Mouse (Mus musculus) spleen, adult 2 months (tissue): Measurements from ENCODE around the gene Slc24a3. TPM values are rescaled to one million over a fixed set of nuclear protein-coding genes. Genes with fewer than 3 reads are reported as not detected.

ENCODE experiments used
- DNase-seq, 2 experiments: peaks; one replicate each; pipeline versions ENCODE4 v3.0.0 to v3.0.0-alpha.2; 2012 to 2021; ENCODE audit warnings: low spot score in 2 of 2, low read depth in 1 of 2
- H3K27ac ChIP-seq: fragments of 200-500 bp; 2 replicates; pipeline ENCODE4 v1.5.1; 2012; ENCODE audit warnings: low read length, inconsistent platforms; ENCODE audit not compliant: insufficient read depth
- H3K27me3 ChIP-seq: fragments of 200-500 bp; 2 replicates; pipeline ENCODE4 v1.6.1; 2012; ENCODE audit warnings: mild to moderate bottlenecking, moderate library complexity, low read length, inconsistent platforms; ENCODE audit not compliant: control insufficient read depth, insufficient read depth
- H3K36me3 ChIP-seq: fragments of 200-500 bp; 2 replicates; pipeline ENCODE4 v1.6.1; 2012; ENCODE audit warnings: mild to moderate bottlenecking, low read length, inconsistent platforms; ENCODE audit not compliant: control insufficient read depth, insufficient read depth
- H3K4me1 ChIP-seq: fragments of 200-500 bp; 2 replicates; pipeline ENCODE4 v1.6.1; 2011; ENCODE audit warnings: inconsistent platforms; ENCODE audit not compliant: control insufficient read depth, insufficient read depth, insufficient read length
- H3K4me3 ChIP-seq: fragments of 200-500 bp; 2 replicates; pipeline ENCODE4 v1.5.1; 2011; ENCODE audit warnings: mild to moderate bottlenecking, inconsistent platforms; ENCODE audit not compliant: insufficient read depth, insufficient read length; ENCODE audit errors: extremely low read depth
- CTCF ChIP-seq: fragments of 200-500 bp; IDR thresholded peaks from 2 replicates; pipeline ENCODE4 v1.5.1; 2011; ENCODE audit warnings: mild to moderate bottlenecking, inconsistent platforms; ENCODE audit not compliant: insufficient read depth, insufficient read length, insufficient replicate concordance; ENCODE audit errors: extremely low read depth
- POLR2A ChIP-seq: fragments of 200-500 bp; IDR thresholded peaks from 2 replicates; pipeline ENCODE4 v1.6.1; 2011; ENCODE audit warnings: low read depth, low read length, inconsistent platforms
- WGBS: fragments of 180-500 bp; shearing (Covaris S2); methylation state at CpG from one replicate; pipeline ENCODE4 v1.1.7; 2018; 5-methylcytosine and 5-hydroxymethylcytosine counted together
- polyA plus RNA-seq: library from polyadenylated mRNA; depleted of rRNA; stranded (reverse); fragments of >200 nt; gene quantifications from 2 replicates; pipeline ENCODE4 v1.2.3, GENCODE M21; 2012

Gene Slc24a3
- polyA plus RNA-seq, 1 experiment = 1.9 TPM

DNA sequence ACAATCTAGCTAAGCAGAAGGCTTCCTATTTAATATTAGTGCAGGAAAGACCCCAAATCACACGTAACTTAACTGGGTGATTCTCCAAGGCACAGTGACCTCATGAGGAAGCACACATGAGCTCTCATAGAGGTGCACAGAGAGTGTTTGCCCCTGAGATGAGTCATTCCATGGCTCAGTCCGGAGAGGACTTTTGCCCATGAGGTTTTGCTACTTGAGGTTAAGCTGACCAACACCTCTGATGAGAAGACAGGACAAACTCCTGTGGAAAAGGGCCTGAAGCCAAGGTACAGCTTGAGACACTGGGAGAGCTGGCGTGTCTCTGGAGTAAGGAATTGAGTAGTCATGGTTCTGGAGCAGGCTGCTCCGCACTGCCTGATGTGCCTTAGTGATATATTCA lies 56.1 kb downstream of the Slc24a3 start:
- no peaks in the 10 kb centered on the region for H3K36me3 ChIP-seq
- H3K27ac ChIP-seq = no peak overlapping the region
- no peak overlapping the region for H3K4me3 ChIP-seq
- DNase-seq = no peak
- H3K27me3 ChIP-seq = no peaks in the 10 kb centered on the region
- TF ChIP-seq POLR2A (no peak), CTCF (no peak)
- 83% methylated on average over 4 of the region's 4 CpGs for WGBS
- no peaks in the 10 kb centered on the region for H3K4me1 ChIP-seq

GRCm38 (mm10) chr2:145225640-145226039 lies 58.1 kb downstream of the Slc24a3 start:
- TF ChIP-seq POLR2A = no peak
- TF ChIP-seq CTCF = no peak
- Histone ChIP-seq H3K36me3 (no peaks in the 10 kb centered on the region), H3K27ac (no peak overlapping the region), H3K4me1 (no peaks in the 10 kb centered on the region), H3K27me3 (no peaks in the 10 kb centered on the region), H3K4me3 (no peak overlapping the region)
- no peak for DNase-seq
- WGBS = 11% methylated on average over 3 of the region's 3 CpGs

DNA sequence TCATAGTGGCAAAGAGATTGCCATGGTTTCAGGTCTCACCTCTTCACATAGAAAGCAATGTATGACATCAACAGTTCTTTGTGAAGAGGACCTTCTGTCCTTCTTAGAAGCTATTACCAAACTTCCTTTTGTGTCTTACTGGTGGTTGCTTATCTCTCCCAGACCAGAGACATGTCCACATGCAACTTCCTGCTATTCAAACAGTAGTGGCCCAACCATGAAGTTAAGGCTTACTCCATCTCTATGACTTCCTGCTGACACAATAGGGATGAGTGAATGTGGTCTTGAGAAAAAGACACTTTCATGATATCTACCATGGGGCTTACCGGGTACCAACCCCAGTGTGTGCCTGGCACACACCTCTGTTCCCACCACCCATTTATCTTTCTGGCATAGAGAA lies 58.5 kb downstream of the Slc24a3 start:
- Histone ChIP-seq H3K4me3 (no peak overlapping the region), H3K27me3 (no peaks in the 10 kb centered on the region), H3K36me3 (no peaks in the 10 kb centered on the region), H3K27ac (no peak overlapping the region), H3K4me1 (no peaks in the 10 kb centered on the region)
- no peak for DNase-seq
- WGBS = 9% methylated on average over 1 of the region's 1 CpGs
- no peak for TF ChIP-seq POLR2A
- TF ChIP-seq CTCF = no peak

- 92% methylated on average over 5 of the region's 5 CpGs for WGBS
- Histone ChIP-seq H3K36me3 (no peaks in the 10 kb centered on the region), H3K4me3 (no peak overlapping the region), H3K27me3 (no peaks in the 10 kb centered on the region), H3K27ac (no peak overlapping the region), H3K4me1 (no peaks in the 10 kb centered on the region)
- no peak for TF ChIP-seq POLR2A
- TF ChIP-seq CTCF = no peak
- DNase-seq = no peak
Measured at GRCm38 (mm10) chr2:145227351-145227750, 59.8 kb downstream of the Slc24a3 start.

DNA sequence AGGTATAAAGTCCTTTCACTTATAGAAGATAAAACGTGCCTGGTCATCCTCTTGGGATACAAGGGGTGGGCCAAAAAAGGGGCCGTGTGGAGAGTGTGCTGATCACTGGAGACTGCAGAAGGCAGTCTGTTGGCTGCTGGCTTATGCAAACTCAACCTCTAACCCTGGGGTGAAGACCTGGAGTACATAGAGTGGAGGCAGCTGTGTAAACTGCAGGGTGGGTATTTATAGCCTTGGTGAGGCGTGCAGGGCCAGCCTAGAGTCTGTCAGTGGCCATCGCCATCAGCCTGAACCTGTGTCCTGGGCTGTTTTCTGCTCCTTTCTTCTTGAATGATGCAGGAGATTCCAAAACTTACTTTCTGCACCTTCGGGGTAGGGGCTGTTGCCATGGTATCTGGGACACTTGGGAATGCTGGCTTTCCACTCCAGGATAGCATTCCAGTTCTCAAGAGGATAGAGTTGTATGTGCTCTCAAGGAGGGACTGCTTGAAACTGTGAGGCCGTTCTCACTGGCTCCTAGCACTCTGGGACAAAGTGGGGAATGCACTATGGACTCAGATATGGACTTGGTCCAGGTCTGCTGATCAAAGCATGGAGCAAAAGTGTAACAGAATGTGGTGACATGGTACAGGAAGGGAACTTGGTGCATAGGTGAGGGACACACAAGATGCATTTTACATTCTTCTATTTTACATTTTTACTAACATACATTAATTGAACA lies 65.4 kb downstream of the Slc24a3 start:
- no peak for DNase-seq
- TF ChIP-seq POLR2A (no peak), CTCF (no peak)
- WGBS = 70% methylated on average over 6 of the region's 6 CpGs
- Histone ChIP-seq H3K27me3 (no peaks in the 10 kb centered on the region), H3K4me1 (no peaks in the 10 kb centered on the region; the same call in 1 of the 2 replicates), H3K36me3 (no peaks in the 10 kb centered on the region), H3K27ac (no peak overlapping the region), H3K4me3 (no peak overlapping the region)

DNA sequence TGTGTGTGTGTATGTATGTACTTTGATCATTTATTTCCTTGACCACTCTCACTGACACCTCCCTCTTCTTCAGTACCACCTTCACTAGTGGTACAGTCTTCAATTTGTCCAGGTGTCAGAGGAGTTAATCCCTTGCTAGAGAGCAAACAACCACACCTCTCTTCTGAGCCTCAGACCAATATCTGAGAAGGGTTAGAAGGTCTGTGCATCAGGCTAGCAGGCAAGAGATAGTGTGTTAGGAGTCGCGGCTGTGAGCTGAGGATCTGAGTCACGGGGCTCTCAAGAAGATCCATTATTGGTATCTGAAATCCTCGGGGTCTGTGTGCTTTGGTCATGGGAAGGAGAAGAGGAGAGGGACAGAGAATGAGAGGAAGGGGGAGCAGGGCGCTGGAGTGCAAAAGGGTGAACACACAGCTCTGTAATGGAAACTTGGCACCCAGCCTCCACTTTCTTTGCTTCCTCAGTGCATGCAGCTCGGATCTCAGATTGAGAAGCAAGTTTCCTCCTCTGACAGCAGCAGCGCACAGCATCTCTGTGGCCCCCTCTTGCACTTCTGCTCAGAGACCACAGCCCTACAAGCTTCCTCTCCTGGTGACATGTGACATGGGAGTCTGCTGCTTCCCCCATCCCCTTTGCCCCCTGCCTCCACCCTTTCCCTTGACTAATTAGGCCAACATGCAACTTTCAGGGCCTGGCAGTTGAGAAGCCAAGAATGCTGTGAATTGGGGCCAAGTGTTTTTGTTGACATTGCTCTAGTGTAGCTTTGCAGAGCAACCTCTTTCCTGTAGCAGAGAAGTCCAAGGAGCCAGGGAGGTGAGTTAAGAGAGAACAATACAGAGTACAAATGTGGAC lies 66.2 kb downstream of the Slc24a3 start:
- DNase-seq = peak; percentile 6 to 9
- 4% methylated on average over 7 of the region's 7 CpGs for WGBS
- no peak for TF ChIP-seq POLR2A
- no peak for TF ChIP-seq CTCF
- no peaks in the 10 kb centered on the region; the same call in 1 of the 2 replicates for H3K4me1 ChIP-seq
- H3K4me3 ChIP-seq = no peak overlapping the region
- 0 out of 2 replicates have a peak overlapping the region, but pooled peaks have one; percentile 12 for H3K27ac ChIP-seq
- no peaks in the 10 kb centered on the region for H3K36me3 ChIP-seq
- H3K27me3 ChIP-seq = no peaks in the 10 kb centered on the region

GRCm38 (mm10) chr2:145246384-145246783 lies 78.8 kb downstream of the Slc24a3 start:
- H3K27ac ChIP-seq = no peak overlapping the region
- 78% methylated on average over 4 of the region's 4 CpGs for WGBS
- no peaks in the 10 kb centered on the region for H3K36me3 ChIP-seq
- no peak overlapping the region for H3K4me3 ChIP-seq
- DNase-seq = no peak
- no peak for TF ChIP-seq POLR2A
- TF ChIP-seq CTCF = no peak
- no peaks in the 10 kb centered on the region for H3K27me3 ChIP-seq
- no peaks in the 10 kb centered on the region for H3K4me1 ChIP-seq
